Mouse (Mus musculus) liver, embryonic 16.5 days (tissue): ENCODE measurements around the gene Zfp423. TPM values are rescaled to one million over a fixed set of nuclear protein-coding genes. Genes with fewer than 3 reads are reported as not detected.

Experiments
- ATAC-seq: fragments of 200-750 bp; cut with Nextera tagmentation; 2 replicates; pipeline ENCODE4 v1.8.0; 2017; ENCODE audit warnings: low read depth, mild to moderate bottlenecking, moderate number of reproducible peaks, moderate library complexity
- H3K27ac ChIP-seq: fragments of 300-500 bp; sonication (generic); 2 replicates; pipeline ENCODE4 v1.5.1; 2014; ENCODE audit warnings: mild to moderate bottlenecking, low read length
- H3K27me3 ChIP-seq: fragments of 300-500 bp; sonication (generic); 2 replicates; pipeline ENCODE4 v1.6.1; 2014; ENCODE audit warnings: low read depth, low read length, mixed read lengths; ENCODE audit not compliant: control insufficient read depth, insufficient read depth
- H3K36me3 ChIP-seq: fragments of 300-500 bp; sonication (generic); 2 replicates; pipeline ENCODE4 v1.6.1; 2014; ENCODE audit warnings: mild to moderate bottlenecking; ENCODE audit not compliant: control insufficient read depth, insufficient read depth
- H3K4me1 ChIP-seq: fragments of 300-500 bp; sonication (generic); 2 replicates; pipeline ENCODE4 v1.6.1; 2014; ENCODE audit warnings: low read depth, low read length, mixed read lengths; ENCODE audit not compliant: control insufficient read depth
- H3K4me2 ChIP-seq: fragments of 300-500 bp; sonication (generic); 2 replicates; pipeline ENCODE4 v1.6.1; 2014; ENCODE audit warnings: low read depth, low read length, mixed read lengths
- H3K4me3 ChIP-seq: fragments of 300-500 bp; sonication (generic); 2 replicates; pipeline ENCODE4 v1.5.1; 2014; ENCODE audit warnings: low read depth, mild to moderate bottlenecking, low read length
- H3K9ac ChIP-seq: fragments of 300-500 bp; sonication (generic); 2 replicates; pipeline ENCODE4 v1.6.1; 2014; ENCODE audit warnings: low read depth, low read length
- H3K9me3 ChIP-seq: fragments of 300-500 bp; sonication (generic); replicated peaks from 2 replicates; pipeline ENCODE4 v1.6.1; 2016; ENCODE audit warnings: low read length; ENCODE audit not compliant: control insufficient read depth
- WGBS: fragments of 180-500 bp; shearing (Covaris S2); extraction: QIAGEN DNeasy Blood & Tissue Kit; methylation state at CpG from one replicate; pipeline ENCODE4 v1.1.7; 2014; ENCODE audit not compliant: insufficient replicate concordance; 5-methylcytosine and 5-hydroxymethylcytosine counted together
- polyA plus RNA-seq: library from polyadenylated mRNA; unstranded; fragments of >200 nt; fragmentation: Nextera tagmentation; extraction: Ambion mirVana; gene quantifications from 2 replicates; pipeline ENCODE4 v1.2.1, GENCODE M21; 2015

Zfp423 gene
- polyA plus RNA-seq, 1 experiment from 2014 or later: 0.46 TPM

GRCm38 (mm10) chr8:87752710-87753109 lies 206.7 kb downstream of the Zfp423 start:
- 69% methylated on average over 13 of the region's 13 CpGs for WGBS

GRCm38 (mm10) chr8:87747582-87747981 lies 211.8 kb downstream of the Zfp423 start:
- ATAC-seq: no peak
- no peaks in the 10 kb centered on the region for H3K36me3 ChIP-seq
- no peaks in the 10 kb centered on the region for H3K27me3 ChIP-seq
- H3K9me3 ChIP-seq: no peaks in the 10 kb centered on the region
- no peak overlapping the region for H3K9ac ChIP-seq
- no peaks in the 10 kb centered on the region for H3K4me1 ChIP-seq
- no peak overlapping the region for H3K27ac ChIP-seq
- no peak overlapping the region for H3K4me3 ChIP-seq
- WGBS: 40% methylated on average over 8 of the region's 8 CpGs
- no peak overlapping the region for H3K4me2 ChIP-seq

More at GRCm38 (mm10) chr8:87752710-87753109, 206.7 kb downstream of the Zfp423 start:
- no peaks in the 10 kb centered on the region for H3K4me1 ChIP-seq
- H3K27ac ChIP-seq: no peak overlapping the region
- no peak overlapping the region for H3K9ac ChIP-seq
- no peaks in the 10 kb centered on the region for H3K27me3 ChIP-seq
- no peak overlapping the region for H3K4me2 ChIP-seq
- H3K4me3 ChIP-seq: no peak overlapping the region
- ATAC-seq: no peak
- no peaks in the 10 kb centered on the region for H3K36me3 ChIP-seq
- no peaks in the 10 kb centered on the region for H3K9me3 ChIP-seq

- Histone ChIP-seq H3K36me3 (no peaks in the 10 kb centered on the region), H3K27me3 (no peaks in the 10 kb centered on the region), H3K27ac (no peak overlapping the region), H3K4me1 (no peaks in the 10 kb centered on the region), H3K9ac (no peak overlapping the region), H3K4me2 (no peak overlapping the region), H3K9me3 (no peaks in the 10 kb centered on the region), H3K4me3 (no peak overlapping the region)
- WGBS: 46% methylated on average over 8 of the region's 8 CpGs
- no peak for ATAC-seq
Observed at GRCm38 (mm10) chr8:87747142-87747541, 212.3 kb downstream of the Zfp423 start.

DNA sequence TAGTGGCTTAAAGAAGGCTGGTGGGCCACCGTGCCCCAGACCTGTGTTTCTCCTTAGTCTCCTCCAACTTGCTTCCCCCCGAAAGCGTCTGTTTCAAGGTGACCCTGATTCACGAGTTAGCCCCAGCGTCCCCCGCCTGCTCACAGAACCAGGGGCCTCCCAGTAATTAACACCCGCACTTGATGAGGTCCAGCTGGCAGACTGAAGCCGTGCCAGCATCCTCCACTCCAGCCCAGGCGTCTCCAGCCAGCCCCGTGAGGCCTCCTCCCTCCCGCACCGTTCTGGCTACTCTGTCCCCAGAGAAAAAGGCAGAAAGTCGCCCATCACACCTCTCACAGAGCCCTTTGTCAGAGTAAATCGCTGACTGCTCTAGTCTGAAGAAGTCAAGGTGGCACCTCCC lies 213.3 kb downstream of the Zfp423 start:
- no peak for ATAC-seq
- Histone ChIP-seq H3K9ac (no peak overlapping the region), H3K27ac (no peak overlapping the region), H3K9me3 (no peaks in the 10 kb centered on the region), H3K4me1 (no peaks in the 10 kb centered on the region), H3K4me2 (no peak overlapping the region), H3K27me3 (no peaks in the 10 kb centered on the region), H3K36me3 (no peaks in the 10 kb centered on the region), H3K4me3 (no peak overlapping the region)
- 56% methylated on average over 14 of the region's 14 CpGs for WGBS

GRCm38 (mm10) chr8:87745125-87745698 lies 214.2 kb downstream of the Zfp423 start:
- Histone ChIP-seq H3K27ac (no peak overlapping the region), H3K9ac (no peak overlapping the region), H3K27me3 (no peaks in the 10 kb centered on the region), H3K36me3 (no peaks in the 10 kb centered on the region), H3K4me3 (no peak overlapping the region), H3K9me3 (no peaks in the 10 kb centered on the region), H3K4me2 (no peak overlapping the region), H3K4me1 (no peaks in the 10 kb centered on the region)
- no peak for ATAC-seq
- 77% methylated on average over 20 of the region's 20 CpGs for WGBS

GRCm38 (mm10) chr8:87744556-87744955 lies 214.8 kb downstream of the Zfp423 start:
- no peak overlapping the region for H3K4me3 ChIP-seq
- no peaks in the 10 kb centered on the region for H3K4me1 ChIP-seq
- WGBS: 61% methylated on average over 6 of the region's 6 CpGs
- ATAC-seq: no peak
- H3K27me3 ChIP-seq: no peaks in the 10 kb centered on the region
- no peak overlapping the region for H3K4me2 ChIP-seq
- no peak overlapping the region for H3K9ac ChIP-seq
- no peaks in the 10 kb centered on the region for H3K9me3 ChIP-seq
- no peak overlapping the region for H3K27ac ChIP-seq
- H3K36me3 ChIP-seq: no peaks in the 10 kb centered on the region

- Histone ChIP-seq H3K9ac (no peak overlapping the region), H3K4me1 (no peaks in the 10 kb centered on the region), H3K9me3 (no peaks in the 10 kb centered on the region), H3K36me3 (no peaks in the 10 kb centered on the region), H3K4me2 (no peak overlapping the region), H3K27me3 (no peaks in the 10 kb centered on the region), H3K4me3 (no peak overlapping the region), H3K27ac (no peak overlapping the region)
- no peak for ATAC-seq
- 82% methylated on average over 19 of the region's 19 CpGs for WGBS
Observed at GRCm38 (mm10) chr8:87742016-87742415, 217.4 kb downstream of the Zfp423 start.

DNA sequence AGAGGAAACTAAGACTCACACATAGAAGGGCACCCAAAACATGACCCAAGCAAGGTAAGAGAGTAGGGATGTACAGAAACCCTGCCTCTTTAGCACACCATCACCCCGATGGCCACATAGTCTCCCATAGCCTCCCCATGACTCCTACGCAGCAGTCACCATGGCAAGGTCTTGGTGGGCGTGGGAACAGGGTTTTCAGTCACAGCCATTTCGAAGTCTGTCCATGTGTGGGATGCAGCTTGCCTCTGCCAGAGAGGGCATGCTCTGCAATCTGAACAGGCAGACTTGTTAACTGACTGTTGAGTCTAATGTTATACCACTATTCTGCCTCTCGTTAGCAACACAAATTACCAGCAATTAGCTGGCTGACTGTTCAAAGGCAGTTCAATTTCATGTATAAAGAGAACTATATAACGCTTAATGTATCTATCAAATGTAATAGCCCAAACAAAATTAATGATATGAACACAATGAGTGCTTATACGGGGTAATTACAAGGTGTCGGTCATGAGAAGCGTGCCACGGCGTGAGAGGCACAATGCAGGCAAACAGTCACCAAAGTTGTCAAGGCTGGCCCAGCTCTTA lies 218.4 kb downstream of the Zfp423 start:
- no peak overlapping the region for H3K4me2 ChIP-seq

DNA sequence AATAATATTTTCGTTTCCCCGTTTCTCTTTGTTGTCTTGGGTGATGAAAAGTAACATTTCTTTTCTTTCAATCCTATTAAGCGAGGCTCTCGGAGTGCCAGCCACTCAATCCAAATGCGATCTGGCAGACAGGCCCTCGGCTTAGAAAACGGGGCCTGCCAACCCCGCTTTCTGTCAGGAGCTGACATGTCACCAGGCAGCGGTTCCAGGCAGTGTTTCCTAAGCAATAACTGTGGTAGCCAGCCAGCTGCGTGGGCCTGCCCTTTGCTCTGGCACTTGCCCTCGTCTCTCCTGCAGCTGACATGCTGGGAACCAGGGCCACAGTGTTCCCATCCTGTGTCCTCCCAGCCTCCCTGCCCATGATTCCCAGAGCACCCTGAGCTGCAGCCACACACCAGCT lies 221.5 kb downstream of the Zfp423 start:
- Histone ChIP-seq H3K9me3 (no peaks in the 10 kb centered on the region), H3K27ac (no peak overlapping the region), H3K27me3 (no peaks in the 10 kb centered on the region), H3K9ac (no peak overlapping the region), H3K4me3 (no peak overlapping the region), H3K36me3 (no peaks in the 10 kb centered on the region), H3K4me1 (no peaks in the 10 kb centered on the region), H3K4me2 (no peak overlapping the region)
- WGBS: 60% methylated on average over 11 of the region's 11 CpGs
- no peak for ATAC-seq

More for the DNA sequence above, 218.4 kb downstream of the Zfp423 start:
- ATAC-seq: no peak
- no peaks in the 10 kb centered on the region for H3K36me3 ChIP-seq
- no peak overlapping the region for H3K9ac ChIP-seq
- no peaks in the 10 kb centered on the region for H3K27me3 ChIP-seq
- no peaks in the 10 kb centered on the region for H3K4me1 ChIP-seq
- 74% methylated on average over 11 of the region's 11 CpGs for WGBS
- no peak overlapping the region for H3K27ac ChIP-seq
- H3K9me3 ChIP-seq: no peaks in the 10 kb centered on the region
- no peak overlapping the region for H3K4me3 ChIP-seq
